Mouse (Mus musculus) ES-Bruce4 (cell line): ENCODE measurements at regions not wholly inside any gene's neighbourhood (a gene's known extent, or its start where the extent isn't known, plus 50 kb on each side); places are given as distances from the start of the nearest gene placed in this dataset.

Experiments
- CTCF ChIP-seq: IDR thresholded peaks from one replicate; pipeline ENCODE4 v1.8.1; 2011; ENCODE audit warnings: low read depth, low read length
- EP300 ChIP-seq: IDR thresholded peaks from 2 replicates; pipeline ENCODE4 v1.6.1; 2011; ENCODE audit warnings: low read depth, low read length; ENCODE audit not compliant: insufficient read depth
- POLR2A ChIP-seq: IDR thresholded peaks from one replicate; pipeline ENCODE4 v1.8.1; 2011; ENCODE audit warnings: low read length; ENCODE audit not compliant: insufficient read depth

DNA sequence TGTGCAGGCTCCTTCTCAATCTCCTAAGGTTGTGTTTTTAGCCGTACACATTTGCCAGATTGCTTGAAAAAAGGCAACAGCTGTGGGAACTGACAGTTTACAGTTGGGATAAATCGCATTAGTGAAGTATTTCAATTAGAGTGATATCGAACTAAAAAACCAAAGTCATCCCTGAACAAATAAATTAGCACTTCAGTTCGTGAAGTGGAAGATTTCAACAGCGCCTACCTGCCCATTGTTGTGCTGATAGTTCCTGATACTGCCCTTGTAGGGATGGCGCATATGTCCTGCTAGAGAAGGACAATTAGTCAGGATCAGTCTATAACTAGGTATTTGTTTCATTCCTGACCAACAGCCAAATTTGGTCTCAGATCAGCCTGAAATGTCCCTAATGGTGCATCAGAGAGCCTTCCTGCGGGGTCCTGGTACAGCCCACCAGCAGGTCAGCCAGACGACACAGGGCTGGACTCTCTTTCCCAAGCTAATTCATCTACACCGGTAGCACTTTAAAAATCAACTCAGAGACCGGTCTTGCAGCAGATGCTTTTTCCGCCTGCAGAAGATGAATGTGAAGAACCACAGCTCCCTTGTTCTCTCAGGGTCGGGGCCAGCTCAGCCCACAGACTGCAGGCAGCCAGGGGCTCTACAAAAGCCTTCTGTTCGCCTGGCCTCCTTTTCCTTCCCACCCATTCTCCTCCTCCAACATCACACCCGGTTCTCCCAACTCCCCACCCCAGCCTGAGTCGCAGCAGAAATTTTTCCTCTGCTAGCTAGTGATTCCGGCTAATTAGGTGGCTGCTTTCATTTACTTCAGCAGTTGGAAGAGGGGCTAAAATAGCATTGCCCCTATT is 146.1 kb downstream of the Psat1 start:
- TF ChIP-seq POLR2A (no peak), CTCF (no peak), EP300 (no peak)
